Mouse (Mus musculus): ENCODE measurements around the gene Col26a1.
A peak's percentile ranks its signal among the peaks of the same experiment; 100 is the strongest.

The Col26a1 gene

GRCm38 (mm10) chr5:136881380-136882009 is 1.5 kb downstream of the Col26a1 start:
- DNase-seq (ENCODE audit: low read depth, low spot score) = peak; percentile 90

- no peak for DNase-seq (ENCODE audit: low read depth, low spot score)
These were observed 2.9 kb downstream of the Col26a1 start for GRCm38 (mm10) chr5:136880101-136880500.

- DNase-seq (ENCODE audit: low read depth, low spot score) = peak; percentile 57
These were observed 8.7 kb downstream of the Col26a1 start for GRCm38 (mm10) chr5:136874271-136874670.

GRCm38 (mm10) chr5:136872417-136872816 is 10.6 kb downstream of the Col26a1 start:
- no peak for DNase-seq (ENCODE audit: low read depth, low spot score)

GRCm38 (mm10) chr5:136869451-136870114 is 13.4 kb downstream of the Col26a1 start:
- peak; percentile 71 for DNase-seq (ENCODE audit: low read depth, low spot score)

- DNase-seq (ENCODE audit: low read depth, low spot score) = peak; percentile 43
These were observed 15.3 kb downstream of the Col26a1 start for GRCm38 (mm10) chr5:136867706-136868105.

GRCm38 (mm10) chr5:136863961-136864674 is 18.9 kb downstream of the Col26a1 start:
- DNase-seq (ENCODE audit: low read depth, low spot score) = peak; percentile 94

- DNase-seq (ENCODE audit: low read depth, low spot score) = no peak
These were observed 19.7 kb downstream of the Col26a1 start for GRCm38 (mm10) chr5:136863276-136863675.

- DNase-seq (ENCODE audit: low read depth, low spot score) = no peak
These were observed 20.2 kb downstream of the Col26a1 start for GRCm38 (mm10) chr5:136862806-136863205.

GRCm38 (mm10) chr5:136861191-136861940 is 21.6 kb downstream of the Col26a1 start:
- DNase-seq (ENCODE audit: low read depth, low spot score) = peak; percentile 90

- DNase-seq (ENCODE audit: low read depth, low spot score) = no peak
These were observed 32.3 kb downstream of the Col26a1 start for GRCm38 (mm10) chr5:136850716-136851115.

GRCm38 (mm10) chr5:136846385-136847264 is 36.4 kb downstream of the Col26a1 start:
- DNase-seq (ENCODE audit: low read depth, low spot score) = no peak

- DNase-seq (ENCODE audit: low read depth, low spot score) = no peak
These were observed 39.1 kb downstream of the Col26a1 start for GRCm38 (mm10) chr5:136843930-136844329.

GRCm38 (mm10) chr5:136840036-136840435 is 43.0 kb downstream of the Col26a1 start:
- peak; percentile 66 for DNase-seq (ENCODE audit: low read depth, low spot score)

- DNase-seq (ENCODE audit: low read depth, low spot score) = no peak
These were observed 50.0 kb downstream of the Col26a1 start for GRCm38 (mm10) chr5:136833053-136833452.

GRCm38 (mm10) chr5:136830156-136830555 is 52.9 kb downstream of the Col26a1 start:
- DNase-seq (ENCODE audit: low read depth, low spot score) = no peak

GRCm38 (mm10) chr5:136821971-136822370 is 61.0 kb downstream of the Col26a1 start:
- DNase-seq (ENCODE audit: low read depth, low spot score) = no peak

GRCm38 (mm10) chr5:136820911-136821310 is 62.1 kb downstream of the Col26a1 start:
- no peak for DNase-seq (ENCODE audit: low read depth, low spot score)

GRCm38 (mm10) chr5:136819686-136820085 is 63.3 kb downstream of the Col26a1 start:
- no peak for DNase-seq (ENCODE audit: low read depth, low spot score)

- DNase-seq (ENCODE audit: low read depth, low spot score) = peak; percentile 95
These were observed 72.3 kb downstream of the Col26a1 start for GRCm38 (mm10) chr5:136810539-136811374.

Data from forelimb bud, embryonic 11.5 days (tissue).